Mouse (Mus musculus) testis, adult 2 months (tissue): ENCODE results near the gene Skap1. TPM values are rescaled to one million over a fixed set of nuclear protein-coding genes. Genes with fewer than 3 reads are reported as not detected.
A peak's percentile ranks its signal among the peaks of the same experiment; 100 is the strongest.

Experiments used
- H3K27ac ChIP-seq: fragments of 200-500 bp; 2 replicates; pipeline ENCODE4 v1.5.1; 2012; ENCODE audit warnings: low read depth, low read length; ENCODE audit not compliant: control insufficient read depth, insufficient read depth
- H3K27me3 ChIP-seq: fragments of 200-500 bp; 2 replicates; pipeline ENCODE4 v1.6.1; 2012; ENCODE audit warnings: mild to moderate bottlenecking, low read length, moderate library complexity; ENCODE audit not compliant: control insufficient read depth, insufficient read depth
- H3K36me3 ChIP-seq: fragments of 200-500 bp; 2 replicates; pipeline ENCODE4 v1.6.1; 2012; ENCODE audit warnings: mild to moderate bottlenecking, low read length; ENCODE audit not compliant: control insufficient read depth, insufficient read depth
- H3K4me1 ChIP-seq: fragments of 200-500 bp; 2 replicates; pipeline ENCODE4 v1.6.1; 2012; ENCODE audit warnings: low read length; ENCODE audit not compliant: control insufficient read depth, insufficient read depth
- H3K4me3 ChIP-seq: fragments of 200-500 bp; 2 replicates; pipeline ENCODE4 v1.5.1; 2012; ENCODE audit warnings: low read depth, mild to moderate bottlenecking, low read length, moderate library complexity, mixed read lengths; ENCODE audit not compliant: control insufficient read depth
- CTCF ChIP-seq: fragments of 200-500 bp; IDR thresholded peaks from 2 replicates; pipeline ENCODE4 v1.5.1; 2012; ENCODE audit warnings: low read depth, mild to moderate bottlenecking, inconsistent platforms, low read length, moderate library complexity; ENCODE audit not compliant: control insufficient read depth, insufficient read depth, insufficient replicate concordance
- POLR2A ChIP-seq: fragments of 200-500 bp; IDR thresholded peaks from 2 replicates; pipeline ENCODE4 v1.6.1; 2012; ENCODE audit warnings: low read depth, mild to moderate bottlenecking, inconsistent platforms, low read length, moderate library complexity; ENCODE audit not compliant: control insufficient read depth
- polyA plus RNA-seq: library from polyadenylated mRNA; depleted of rRNA; stranded (reverse); fragments of >200 nt; gene quantifications from 2 replicates; pipeline ENCODE4 v1.2.3, GENCODE M21; 2012

The Skap1 gene
- polyA plus RNA-seq, 1 experiment = 1.5 TPM

DNA sequence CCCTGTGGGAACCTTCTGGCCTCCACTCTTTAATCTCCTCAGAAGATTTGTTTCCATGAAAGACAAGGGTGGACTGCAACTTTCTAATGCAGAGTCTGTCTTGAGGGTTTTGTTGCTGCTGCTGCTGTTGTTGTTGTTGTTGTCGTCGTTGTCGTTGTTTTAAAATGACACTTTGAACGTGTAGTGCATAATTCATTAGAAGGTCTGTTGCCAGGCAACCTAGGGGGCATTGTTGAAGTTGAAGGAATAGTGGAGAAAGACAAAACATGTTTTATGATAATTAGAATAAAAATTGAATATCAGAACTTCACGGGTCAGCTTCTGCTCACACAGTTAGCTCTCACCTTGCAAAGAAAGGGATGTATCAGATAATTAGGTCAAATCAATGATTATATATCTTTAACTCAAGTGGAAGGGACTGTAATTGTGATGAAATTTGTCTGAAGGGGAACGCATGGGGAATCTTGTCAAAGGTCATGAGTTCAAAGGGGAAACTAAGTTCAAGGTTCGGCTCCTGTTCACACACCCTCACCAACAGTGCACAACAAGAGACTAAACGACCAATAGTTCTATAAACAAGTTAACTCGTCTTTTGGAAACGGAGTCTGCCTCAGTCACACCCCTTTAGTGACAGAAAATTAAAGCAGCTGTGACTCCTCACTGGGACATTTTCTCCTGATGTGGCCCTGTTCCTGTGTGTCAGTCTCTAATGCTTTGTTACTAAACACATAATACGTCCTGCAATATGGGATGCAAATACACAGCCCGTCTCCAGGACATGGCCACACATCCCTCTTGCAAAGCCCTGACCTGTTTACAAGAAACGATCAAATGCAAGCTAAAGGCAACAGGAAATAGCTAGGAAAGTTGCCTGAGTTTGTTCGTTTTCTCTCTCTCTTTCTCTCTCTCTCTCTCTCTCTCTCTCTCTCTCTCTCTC, 112.4 kb downstream of the Skap1 start:
- no peak overlapping the region for H3K27ac ChIP-seq
- no peak for TF ChIP-seq CTCF
- TF ChIP-seq POLR2A = no peak

DNA sequence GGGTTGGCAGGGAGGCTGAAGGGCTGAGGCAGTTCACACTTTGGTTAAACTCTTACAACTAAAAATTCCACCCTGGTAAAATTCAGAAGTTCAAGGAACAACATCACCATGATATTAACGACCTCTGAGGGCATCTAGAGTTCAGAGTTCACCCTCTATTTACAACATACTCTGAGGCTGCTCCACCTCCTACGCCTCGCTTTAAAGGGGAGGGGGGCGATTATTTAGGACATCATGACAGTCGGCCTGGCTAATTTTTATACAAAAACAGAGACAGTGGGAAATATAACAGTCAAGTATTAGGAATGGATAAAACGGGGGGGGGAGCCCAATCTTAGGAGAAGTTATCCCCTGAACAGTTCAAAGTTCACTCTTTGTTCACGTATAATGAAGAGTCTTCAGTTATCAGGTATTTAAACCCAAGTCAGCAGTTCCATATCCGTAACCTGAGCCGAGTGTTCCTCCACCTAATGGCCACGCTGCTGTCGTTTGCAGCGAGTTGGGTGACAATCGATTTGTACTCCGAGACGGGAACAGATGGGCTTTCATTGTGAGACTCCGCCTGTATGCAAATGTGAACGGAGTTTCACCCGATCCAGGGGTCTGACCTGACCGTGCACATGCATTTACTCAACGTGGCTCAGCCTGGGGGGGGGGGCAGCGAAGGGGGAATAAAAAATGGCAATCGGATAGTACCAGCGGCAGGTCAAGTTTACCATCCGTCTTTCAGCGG, 114.3 kb downstream of the Skap1 start:
- Histone ChIP-seq H3K27me3 (no peaks in the 10 kb centered on the region), H3K27ac (no peak overlapping the region), H3K4me3 (no peak overlapping the region), H3K4me1 (no peaks in the 10 kb centered on the region), H3K36me3 (no peaks in the 10 kb centered on the region)
- TF ChIP-seq CTCF (no peak), POLR2A (no peak)

More for the DNA sequence above, 112.4 kb downstream of the Skap1 start:
- Histone ChIP-seq H3K4me1 (no peaks in the 10 kb centered on the region), H3K27me3 (no peaks in the 10 kb centered on the region), H3K36me3 (no peaks in the 10 kb centered on the region), H3K4me3 (no peak overlapping the region)

DNA sequence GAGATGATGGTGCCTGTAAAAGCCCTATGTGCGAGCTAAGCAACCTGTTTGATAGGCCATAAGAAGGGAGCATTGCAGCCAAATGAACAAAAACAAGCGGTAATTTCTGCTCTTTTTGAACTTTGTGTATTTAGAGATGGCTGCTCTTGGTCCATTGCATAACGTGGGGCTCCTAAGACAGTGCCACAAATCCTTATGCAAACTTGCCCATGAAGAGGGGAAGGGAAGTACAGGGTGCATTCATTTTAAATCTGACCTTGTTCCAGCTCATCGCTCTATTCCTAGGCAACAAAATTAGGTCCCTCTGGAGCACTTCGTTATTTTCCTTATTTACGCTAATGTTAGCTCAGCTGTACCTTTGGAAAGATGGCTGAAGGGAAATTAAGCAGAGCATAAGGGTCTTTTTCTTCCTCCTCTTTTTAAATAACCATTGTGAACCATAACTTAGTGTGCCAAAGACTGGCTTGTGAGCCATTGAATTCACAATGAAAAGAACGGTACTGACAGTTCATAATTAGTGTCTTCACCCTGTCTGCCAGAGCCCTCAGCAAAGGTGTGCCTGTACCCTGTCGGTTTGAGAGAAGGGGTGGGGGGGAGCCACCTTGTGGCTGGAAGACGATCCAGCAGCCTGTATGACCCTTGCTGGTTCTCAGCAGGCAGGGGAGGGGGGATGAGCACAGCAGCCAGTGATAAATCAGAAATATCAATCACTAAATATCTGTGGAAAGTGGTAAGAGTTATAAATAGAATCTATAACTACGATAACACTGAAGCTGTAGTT, 117.4 kb downstream of the Skap1 start:
- no peaks in the 10 kb centered on the region for H3K36me3 ChIP-seq
- no peak overlapping the region for H3K27ac ChIP-seq
- H3K27me3 ChIP-seq = no peaks in the 10 kb centered on the region
- H3K4me1 ChIP-seq = no peaks in the 10 kb centered on the region
- H3K4me3 ChIP-seq = no peak overlapping the region
- peak; percentile 28; the same call in 1 of the 2 replicates for TF ChIP-seq CTCF
- TF ChIP-seq POLR2A = no peak

DNA sequence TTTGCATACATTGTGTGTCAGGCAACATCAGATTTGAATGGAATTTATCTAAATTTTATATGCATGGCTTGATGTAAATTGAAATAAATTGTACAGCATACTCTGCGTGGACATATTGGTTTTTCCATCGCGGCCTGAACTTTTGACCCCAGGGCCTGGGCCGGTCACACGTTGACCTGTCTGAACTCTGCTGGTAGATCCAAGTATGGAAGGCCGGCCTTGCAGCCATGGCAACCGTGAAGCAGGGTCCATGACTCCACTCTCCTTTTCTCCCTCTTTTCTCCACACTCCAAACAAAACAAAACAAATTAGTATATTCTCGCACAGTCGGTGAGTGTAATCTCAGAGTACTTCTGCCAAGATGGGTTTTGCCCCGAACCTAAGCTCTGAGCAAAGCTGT, 118.2 kb downstream of the Skap1 start:
- no peak for TF ChIP-seq POLR2A
- TF ChIP-seq CTCF = no peak
- Histone ChIP-seq H3K27ac (no peak overlapping the region), H3K4me1 (no peaks in the 10 kb centered on the region), H3K27me3 (no peaks in the 10 kb centered on the region), H3K4me3 (no peak overlapping the region), H3K36me3 (no peaks in the 10 kb centered on the region)

DNA sequence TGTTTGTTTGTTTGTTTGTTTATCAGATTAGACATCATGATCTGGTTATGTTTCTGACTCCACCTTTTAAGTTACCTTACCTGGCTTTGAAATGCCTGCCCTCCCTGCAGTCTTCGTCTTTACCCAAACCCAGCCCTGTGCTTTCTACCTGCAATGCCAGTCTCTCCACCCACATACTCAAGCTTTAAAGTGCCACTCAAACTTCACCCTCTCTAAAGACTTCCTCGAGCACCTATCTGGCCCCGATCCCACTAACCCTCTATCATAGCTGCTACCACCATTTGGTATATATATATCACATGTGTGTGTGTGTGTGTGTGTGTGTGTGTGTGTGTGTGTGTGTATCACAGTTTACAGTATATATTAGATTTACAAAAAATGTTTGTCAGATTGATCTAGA, 125.4 kb downstream of the Skap1 start:
- Histone ChIP-seq H3K27ac (no peak overlapping the region), H3K4me3 (no peak overlapping the region), H3K27me3 (no peaks in the 10 kb centered on the region), H3K36me3 (no peaks in the 10 kb centered on the region), H3K4me1 (no peaks in the 10 kb centered on the region)
- TF ChIP-seq CTCF (no peak), POLR2A (no peak)

DNA sequence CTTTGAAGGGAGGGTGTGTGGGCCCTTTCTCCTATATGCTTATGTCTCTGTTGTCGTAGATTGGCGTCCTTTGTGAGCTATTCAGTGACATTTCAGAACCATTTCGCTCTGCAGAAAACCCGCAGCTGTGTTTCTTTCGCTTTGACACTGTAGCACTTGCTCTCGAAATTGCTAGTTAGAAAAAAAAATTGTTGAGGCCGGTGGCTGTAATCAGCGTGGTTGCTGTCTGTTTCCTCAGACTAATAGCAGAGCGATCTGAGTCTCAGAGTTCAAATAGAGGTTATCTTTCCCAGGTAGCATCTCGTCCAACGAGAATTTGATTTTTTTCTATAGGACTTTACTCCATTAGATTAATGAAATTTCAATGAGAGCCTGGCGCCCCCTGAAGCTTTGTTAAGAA, 131.5 kb downstream of the Skap1 start:
- H3K4me1 ChIP-seq = no peaks in the 10 kb centered on the region
- no peak overlapping the region for H3K27ac ChIP-seq

More for the DNA sequence above, 131.5 kb downstream of the Skap1 start:
- TF ChIP-seq CTCF (no peak), POLR2A (no peak)
- Histone ChIP-seq H3K27me3 (no peaks in the 10 kb centered on the region), H3K36me3 (no peaks in the 10 kb centered on the region), H3K4me3 (no peak overlapping the region)
